Mouse (Mus musculus) embryo, embryonic 10.5 days (tissue): ENCODE results near the gene Gpn3.
A peak's percentile ranks its signal among the peaks of the same experiment; 100 is the strongest.

ENCODE experiments used
- DNase-seq: peaks from one replicate; pipeline ENCODE4 v3.0.0-alpha.2; 2015; ENCODE audit warnings: low spot score

Gene Gpn3

GRCm38 (mm10) chr5:122371591-122372191, at the start of gene Gpn3:
Gene Gpn3, plus strand, starts transcription at chr5:122371876.
- DNase-seq = peak; percentile 52

- DNase-seq = peak; percentile 21
These were observed 48.2 kb upstream of the Gpn3 start for GRCm38 (mm10) chr5:122323523-122323922.

GRCm38 (mm10) chr5:122324608-122325431, 46.9 kb upstream of the Gpn3 start:
- no peak for DNase-seq

- DNase-seq = no peak
These were observed 46.2 kb upstream of the Gpn3 start for GRCm38 (mm10) chr5:122325477-122325876.

DNA sequence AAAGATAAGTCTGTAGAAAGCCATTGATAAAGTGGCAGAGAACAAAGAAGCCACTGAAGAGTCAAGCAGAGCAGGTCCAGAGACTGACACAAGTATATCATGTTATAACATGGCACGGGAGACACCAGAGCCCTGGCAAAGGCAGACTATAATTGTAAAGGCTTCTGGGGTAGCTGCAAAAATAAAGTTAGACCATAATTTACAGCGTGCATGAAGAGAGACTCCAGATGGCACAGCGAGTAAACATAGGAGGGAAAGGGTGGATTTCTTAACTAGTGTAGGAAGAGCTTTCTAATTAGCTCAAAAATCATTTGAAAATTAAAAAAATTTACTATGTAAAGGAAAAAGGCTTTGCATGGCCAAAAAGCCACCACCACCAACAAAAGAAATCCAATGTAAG, 44.4 kb upstream of the Gpn3 start:
- DNase-seq = no peak

DNA sequence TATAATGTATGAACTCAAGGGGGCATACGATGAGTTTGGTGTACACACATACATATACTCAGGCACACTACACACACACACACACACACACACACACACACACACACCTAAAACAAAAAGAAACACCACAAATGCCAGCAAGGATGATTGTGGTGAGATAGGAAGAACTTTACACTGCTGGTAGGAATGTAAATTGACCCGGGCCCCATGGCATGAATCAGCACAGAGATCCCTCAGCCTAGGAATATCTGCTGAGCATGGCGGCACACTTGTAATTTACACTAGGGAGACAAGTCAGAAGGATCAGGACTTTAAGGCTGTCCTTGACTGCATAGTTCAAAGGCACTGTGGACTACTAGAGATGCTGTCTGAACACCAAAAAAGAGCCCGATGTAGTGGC, 41.4 kb upstream of the Gpn3 start:
- DNase-seq = no peak

GRCm38 (mm10) chr5:122334682-122335081, 37.0 kb upstream of the Gpn3 start:
- no peak for DNase-seq

GRCm38 (mm10) chr5:122336554-122337294, 35.0 kb upstream of the Gpn3 start:
- no peak for DNase-seq

GRCm38 (mm10) chr5:122342874-122343273, 28.8 kb upstream of the Gpn3 start:
- DNase-seq = no peak

DNA sequence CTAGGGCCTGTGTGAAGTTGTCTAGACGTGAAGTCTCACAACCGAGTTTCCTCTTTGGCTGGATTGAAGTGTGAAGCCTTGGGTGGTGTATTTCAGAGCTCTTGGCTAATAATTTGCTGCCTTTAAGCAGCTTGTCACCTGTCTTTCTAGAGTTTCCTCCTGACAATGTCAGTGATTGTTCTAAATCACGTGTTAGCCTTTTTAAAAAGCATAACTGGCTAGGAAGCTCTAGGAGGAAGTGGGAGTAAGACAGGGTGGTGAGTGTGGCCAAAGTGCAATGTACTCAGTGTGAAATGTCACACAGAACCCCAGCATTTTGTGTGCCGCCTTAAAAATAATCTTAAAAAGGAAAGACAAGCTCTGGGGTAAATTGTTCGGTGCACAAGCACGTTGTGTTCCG, 27.9 kb upstream of the Gpn3 start:
- no peak for DNase-seq

- DNase-seq = peak; percentile 88
These were observed 27.4 kb upstream of the Gpn3 start for GRCm38 (mm10) chr5:122344260-122344659.

- no peak for DNase-seq
These were observed 25.9 kb upstream of the Gpn3 start for GRCm38 (mm10) chr5:122345777-122346176.

DNA sequence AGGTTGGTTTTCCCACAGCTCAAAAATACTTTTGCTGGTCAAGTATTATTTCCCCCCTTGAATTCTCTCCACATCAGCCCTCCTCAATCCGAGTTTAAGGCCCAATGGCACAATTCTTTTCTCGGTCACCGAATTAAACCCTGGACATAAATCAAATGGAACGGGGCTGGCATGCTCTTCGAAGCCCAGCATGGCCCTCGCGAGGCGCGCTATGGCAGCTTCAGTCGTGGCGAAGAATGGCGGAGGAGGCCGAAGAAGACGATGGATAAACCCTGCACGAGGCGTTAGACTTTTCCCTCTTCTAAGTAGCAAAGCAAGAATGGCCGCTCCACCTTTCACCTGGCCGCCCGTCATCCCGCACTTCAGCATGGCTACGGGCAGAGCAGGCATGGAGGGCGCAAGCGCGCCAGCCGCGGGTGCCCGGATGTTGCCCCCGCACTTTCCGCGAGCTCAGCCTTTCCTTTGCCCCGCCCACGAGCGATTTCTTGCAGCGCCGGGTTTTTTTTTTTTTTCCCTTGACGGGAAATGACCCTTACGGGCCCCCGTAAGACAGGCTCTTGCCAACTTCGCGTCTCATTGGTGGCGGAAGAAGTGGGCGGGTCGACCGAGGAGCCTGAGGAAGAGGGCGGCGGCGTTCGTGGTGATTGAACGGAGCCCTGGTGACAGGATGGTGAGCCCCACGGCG, 17.7 kb upstream of the Gpn3 start, which contains the start of the genes Rad9b and Vps29:
Gene Rad9b (minus strand): TSS at position 427 of the 685 bp plus-strand sequence.
Gene Vps29 (plus strand): TSS at position 563 of the 685 bp plus-strand sequence.
- DNase-seq = peak; percentile 100

GRCm38 (mm10) chr5:122354492-122355067, 17.1 kb upstream of the Gpn3 start:
- no peak for DNase-seq

DNA sequence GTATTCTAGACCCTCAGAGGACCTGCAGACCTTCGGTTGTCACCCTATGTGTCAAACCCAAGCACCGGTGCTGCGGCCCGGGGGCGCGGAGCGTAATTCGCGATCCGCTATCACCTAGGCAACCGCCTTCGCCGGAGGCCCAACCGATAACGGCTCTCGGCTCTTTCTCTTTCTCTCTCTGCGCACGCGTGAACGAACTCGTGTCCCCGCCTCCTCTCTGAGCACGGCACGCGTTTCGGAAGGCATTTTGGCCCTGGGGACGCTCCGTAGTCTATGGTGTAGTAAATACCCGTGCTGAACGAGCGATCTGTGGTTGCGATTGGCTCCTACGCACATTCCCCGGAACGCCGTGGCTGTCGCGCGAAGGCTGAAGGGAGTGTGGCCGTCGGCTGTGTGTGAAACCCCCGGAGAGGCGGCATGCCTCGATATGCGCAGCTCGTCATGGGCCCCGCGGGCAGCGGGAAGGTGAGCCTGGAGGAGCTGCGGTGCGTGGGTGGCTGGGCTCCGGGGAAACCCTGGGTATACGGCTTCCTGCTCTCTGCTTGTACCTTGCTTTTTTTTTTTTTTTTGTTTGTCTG, 605 bp downstream of the Gpn3 start, which contains the start of gene Fam216a:
Gene Fam216a (minus strand): TSS at position 173 of the 578 bp plus-strand sequence.
- peak; percentile 100 for DNase-seq

GRCm38 (mm10) chr5:122372878-122373277, 1.2 kb downstream of the Gpn3 start:
- DNase-seq = no peak

DNA sequence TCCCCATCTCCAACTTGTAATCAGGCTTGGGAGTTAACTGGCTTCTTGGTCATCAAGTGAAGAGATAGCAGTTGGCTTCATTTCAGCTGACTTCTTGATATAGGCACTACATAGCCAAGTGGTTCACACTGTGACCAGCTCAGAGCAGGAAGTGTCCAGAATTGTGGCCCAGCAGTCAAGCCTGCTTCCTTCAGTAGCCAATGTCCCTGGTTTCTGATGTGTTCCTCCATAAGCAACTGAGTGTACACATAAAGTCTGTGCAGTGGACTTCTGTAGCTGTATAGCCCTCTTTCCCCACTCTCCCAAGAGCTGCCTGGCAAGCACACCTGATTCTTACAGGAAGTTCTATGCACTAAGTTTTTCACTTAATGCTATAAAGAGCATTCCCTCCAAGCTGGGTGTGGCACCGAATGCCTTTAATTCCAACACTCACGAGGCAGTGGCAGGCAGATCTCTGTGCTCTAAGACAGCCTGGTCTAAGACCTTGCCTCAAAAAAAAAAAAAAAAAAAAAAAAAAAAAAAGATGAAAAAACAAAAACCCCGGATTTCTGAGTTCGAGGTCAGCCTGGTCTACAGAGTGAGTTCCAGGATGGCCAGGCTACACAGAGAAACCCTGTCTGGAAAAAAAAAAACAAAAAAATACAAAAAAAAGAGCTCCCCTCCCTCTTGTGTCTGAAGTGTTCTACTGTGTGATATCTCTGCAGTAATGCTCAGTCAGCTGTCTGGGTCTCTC, 5.6 kb downstream of the Gpn3 start:
- DNase-seq = no peak

DNA sequence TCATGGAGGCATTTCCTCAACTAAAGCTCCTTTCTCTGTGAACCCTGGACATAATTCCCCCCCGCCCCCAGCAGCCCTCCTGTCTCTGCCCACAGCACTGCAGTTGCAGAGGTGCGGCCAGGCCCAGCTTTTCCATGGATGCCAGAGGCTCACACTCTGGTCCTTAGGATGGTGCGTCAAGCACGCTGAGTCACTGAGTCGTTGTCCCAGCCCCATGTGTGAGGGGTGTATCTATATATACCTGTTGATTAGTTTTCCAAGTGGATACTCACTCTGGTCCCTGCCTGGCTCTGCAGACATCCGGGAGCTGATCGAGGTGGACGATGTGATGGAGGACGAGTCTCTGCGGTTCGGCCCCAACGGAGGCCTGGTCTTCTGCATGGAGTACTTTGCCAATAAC, 6.5 kb downstream of the Gpn3 start:
- DNase-seq = no peak

DNA sequence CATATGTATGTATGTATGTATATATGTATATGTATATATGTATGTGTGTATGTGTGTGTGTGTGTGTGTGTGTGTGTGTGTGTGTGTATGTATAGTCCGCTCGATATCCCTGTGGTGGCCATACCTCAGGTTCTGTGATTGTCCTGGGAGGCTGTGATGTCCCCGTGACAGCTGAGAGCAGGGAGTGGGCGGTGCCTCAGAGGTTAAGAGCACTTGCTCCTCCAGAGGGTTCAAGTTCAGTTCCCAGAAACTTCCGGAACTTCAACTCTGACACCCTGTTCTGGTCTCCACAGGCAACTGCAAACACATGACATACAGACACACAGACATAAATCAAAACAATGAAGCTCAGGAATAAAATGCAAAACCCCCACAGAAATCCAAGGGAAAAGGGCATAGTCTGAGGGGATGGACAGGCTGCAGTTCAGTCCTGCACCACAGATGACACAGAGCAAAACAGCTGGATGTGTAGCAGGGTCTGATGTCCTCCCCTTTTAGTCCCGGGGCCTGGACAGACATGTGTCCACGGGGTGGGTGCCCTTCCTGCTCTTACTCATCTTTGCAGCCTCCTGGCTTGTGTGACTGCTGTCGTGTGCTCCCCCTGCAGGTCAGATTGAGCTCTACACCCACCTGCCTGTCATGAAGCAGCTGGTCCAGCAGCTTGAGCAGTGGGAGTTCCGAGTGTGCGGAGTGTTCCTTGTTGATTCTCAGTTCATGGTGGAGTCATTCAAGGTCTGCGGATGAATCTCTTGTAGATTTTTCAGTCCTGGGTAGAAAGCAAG, 7.9 kb downstream of the Gpn3 start:
- DNase-seq = peak; percentile 85

- no peak for DNase-seq
These were observed 18.3 kb downstream of the Gpn3 start for GRCm38 (mm10) chr5:122390006-122390405.
